Mouse (Mus musculus): ENCODE measurements at regions not wholly inside any gene's neighbourhood (a gene's known extent, or its start where the extent isn't known, plus 50 kb on each side); places are given as distances from the start of the nearest gene placed in this dataset.
A peak's percentile ranks its signal among the peaks of the same experiment; 100 is the strongest.

DNA sequence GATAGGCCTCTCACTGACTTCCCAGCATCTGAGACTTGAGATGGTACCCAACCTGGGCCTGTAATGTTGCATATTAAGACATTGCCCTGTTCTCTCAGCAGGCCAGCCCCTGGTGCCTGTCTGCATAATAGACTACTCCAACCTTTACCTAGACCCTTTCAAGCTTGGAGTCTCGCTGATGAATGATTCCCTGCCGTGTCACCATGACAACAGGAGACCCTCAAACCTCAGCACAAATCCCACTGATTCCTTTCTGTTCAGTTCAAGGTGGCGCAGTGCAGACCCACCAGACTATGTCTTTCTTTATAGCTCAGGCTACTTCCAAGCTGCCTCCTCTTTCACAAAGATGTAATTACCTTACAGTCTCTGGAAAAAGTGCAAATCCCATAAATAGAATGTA, 172.0 kb downstream of the Dcdc2c start:
- no peak for DNase-seq

DNA sequence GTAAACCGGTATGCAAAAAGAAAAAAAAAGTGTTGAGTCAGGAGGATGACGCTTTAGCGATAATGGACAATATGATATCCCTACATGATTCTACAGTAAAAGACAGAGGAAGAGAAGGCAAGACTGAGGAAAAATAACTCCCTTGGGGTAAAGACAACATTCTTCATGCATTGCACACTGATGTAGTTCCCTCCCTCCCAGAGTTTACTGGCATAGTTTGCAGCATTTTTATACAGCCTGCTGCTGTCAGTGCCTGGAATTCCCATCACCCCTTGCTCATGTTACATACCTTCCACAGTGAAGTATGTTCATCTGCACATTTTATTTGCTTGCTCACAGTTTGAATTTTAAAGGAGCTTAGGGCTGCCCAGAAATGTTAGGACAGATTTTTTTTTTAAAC, 174.2 kb downstream of the Dcdc2c start:
- no peak for DNase-seq

DNA sequence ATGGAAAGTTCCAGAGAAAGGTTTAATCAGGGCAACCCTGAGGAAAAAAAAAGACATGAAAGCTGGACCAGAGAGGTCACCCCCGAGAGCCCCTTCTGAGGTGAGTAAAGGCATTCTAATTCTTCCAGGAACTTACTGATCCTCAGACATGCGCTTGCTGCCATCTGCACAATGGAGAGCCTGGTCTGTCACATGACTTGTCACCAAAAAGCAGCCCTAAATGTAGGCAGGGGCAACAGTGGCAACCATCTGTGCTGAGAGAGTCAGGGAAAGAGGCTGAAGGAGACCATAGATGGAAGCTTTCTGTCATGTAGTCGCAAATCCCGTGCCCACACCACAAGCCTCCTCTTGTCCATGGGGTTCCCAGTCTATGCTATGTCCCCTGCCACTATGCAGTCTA, 174.8 kb downstream of the Dcdc2c start:
- DNase-seq, result no peak

GRCm38 (mm10) chr12:28376770-28377169, 175.4 kb downstream of the Dcdc2c start:
- DNase-seq, result no peak

GRCm38 (mm10) chr12:28365304-28365703, 186.9 kb downstream of the Dcdc2c start:
- no peak for DNase-seq

- DNase-seq, result no peak
These were observed 193.4 kb downstream of the Dcdc2c start for GRCm38 (mm10) chr12:28358737-28359333.

DNA sequence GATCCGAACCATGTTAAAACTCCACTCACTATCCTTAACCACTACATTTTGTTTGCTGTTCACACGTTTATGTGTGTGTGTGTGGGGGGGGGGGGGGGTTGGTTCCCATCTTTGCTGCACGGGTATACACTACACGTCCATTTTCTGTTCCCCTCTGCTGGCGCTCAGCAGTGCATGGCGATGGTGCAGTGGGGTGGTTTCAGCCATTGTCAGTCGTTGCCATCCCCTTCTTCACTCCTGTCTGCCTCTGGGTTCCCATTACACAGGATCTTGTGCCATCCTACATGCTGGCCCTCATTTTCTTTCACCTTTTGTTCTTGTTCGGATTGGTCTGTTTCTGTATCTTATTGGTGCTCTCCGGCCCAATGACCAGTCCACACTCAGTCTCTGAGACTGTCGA, 194.4 kb downstream of the Dcdc2c start:
- no peak for DNase-seq

- no peak for DNase-seq
These were observed 199.1 kb downstream of the Dcdc2c start for GRCm38 (mm10) chr12:28353140-28353539.

- no peak for DNase-seq
These were observed 199.6 kb downstream of the Dcdc2c start for GRCm38 (mm10) chr12:28352571-28352970.

- no peak for DNase-seq
These were observed 209.5 kb downstream of the Dcdc2c start for GRCm38 (mm10) chr12:28342735-28343134.

- DNase-seq, result no peak
These were observed 219.6 kb downstream of the Dcdc2c start for GRCm38 (mm10) chr12:28332591-28332990.

DNA sequence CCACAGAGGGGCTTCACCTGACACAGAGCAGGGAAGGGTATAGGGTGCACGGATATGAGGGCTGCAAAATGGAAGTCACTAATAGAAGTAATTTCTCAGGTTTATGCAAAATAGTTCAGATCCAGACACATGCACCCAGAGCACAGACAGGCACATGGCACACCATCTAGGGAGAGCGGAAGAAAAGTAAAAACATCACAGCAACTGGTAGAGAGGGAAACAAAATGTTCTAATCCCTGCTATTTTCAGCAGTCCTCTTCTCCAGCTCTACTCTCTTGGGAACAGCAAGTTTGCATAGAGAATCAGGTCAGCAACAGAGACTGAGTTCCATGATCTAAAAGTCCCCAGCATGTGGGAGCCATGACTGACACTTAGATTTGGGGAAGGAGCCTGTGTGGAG, 220.4 kb downstream of the Dcdc2c start:
- DNase-seq, result no peak

DNA sequence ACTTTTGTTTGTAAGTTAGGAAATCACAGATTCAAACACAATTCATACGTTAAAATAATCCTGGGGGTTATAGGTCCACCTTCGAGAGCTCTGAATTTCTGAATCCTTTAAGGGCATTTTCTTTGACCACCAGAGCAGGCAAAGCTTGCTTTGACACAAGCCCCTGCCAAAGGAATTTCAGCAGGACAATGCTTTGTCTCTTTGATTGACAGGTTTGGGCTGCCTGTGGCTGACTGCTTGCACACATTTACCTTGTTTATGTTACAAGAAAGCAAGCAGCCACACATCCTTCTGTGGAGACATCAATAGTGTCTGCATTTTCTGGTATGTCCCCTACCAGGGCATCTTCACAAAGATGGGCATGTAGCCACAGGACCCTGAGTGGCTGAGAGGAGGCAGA, 228.5 kb downstream of the Dcdc2c start:
- DNase-seq, result no peak

DNA sequence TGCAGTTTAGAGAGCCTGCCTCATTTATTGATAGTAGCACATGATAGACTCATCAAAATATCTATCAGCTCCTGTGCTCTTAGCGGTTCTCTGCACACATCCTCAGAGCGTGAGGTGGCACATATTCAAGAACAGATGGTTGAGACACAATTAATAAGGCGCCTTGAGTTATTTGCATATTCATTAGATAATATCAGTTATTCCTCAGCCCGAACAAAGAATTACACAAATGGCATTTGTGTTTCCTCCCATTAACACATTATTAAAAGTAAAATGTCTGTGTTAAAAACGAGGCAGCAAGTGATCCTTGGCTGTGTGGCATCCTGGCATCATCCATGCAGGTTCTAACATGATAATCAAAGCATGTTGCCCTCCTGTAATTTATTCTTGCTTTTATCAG, 243.0 kb downstream of the Dcdc2c start:
- DNase-seq, result no peak

DNA sequence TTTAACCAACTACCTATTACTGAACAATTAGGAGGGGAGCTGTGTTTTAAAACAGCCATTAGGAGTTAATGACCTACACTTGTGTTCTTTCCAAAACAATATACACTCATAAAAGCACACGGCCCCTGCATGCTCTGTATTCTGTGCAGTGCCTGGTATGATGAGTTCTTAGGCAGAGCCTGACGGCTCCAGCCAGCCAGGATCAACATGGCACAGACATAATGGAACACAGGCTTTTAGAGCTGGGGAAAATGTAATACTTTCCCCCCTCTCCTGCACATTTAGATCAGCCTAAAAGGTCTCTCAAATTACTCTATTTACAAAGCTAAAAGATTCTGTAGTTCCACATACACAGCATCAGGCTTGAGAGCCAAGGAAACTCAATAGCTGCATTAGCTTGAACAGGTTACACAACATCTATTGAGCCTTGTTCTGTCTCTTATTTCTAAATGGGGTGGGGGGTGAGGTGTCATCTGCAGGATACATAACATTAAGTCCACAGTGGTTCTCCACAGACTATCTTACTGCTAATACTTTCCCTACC, 250.1 kb downstream of the Dcdc2c start:
- DNase-seq, result no peak

DNA sequence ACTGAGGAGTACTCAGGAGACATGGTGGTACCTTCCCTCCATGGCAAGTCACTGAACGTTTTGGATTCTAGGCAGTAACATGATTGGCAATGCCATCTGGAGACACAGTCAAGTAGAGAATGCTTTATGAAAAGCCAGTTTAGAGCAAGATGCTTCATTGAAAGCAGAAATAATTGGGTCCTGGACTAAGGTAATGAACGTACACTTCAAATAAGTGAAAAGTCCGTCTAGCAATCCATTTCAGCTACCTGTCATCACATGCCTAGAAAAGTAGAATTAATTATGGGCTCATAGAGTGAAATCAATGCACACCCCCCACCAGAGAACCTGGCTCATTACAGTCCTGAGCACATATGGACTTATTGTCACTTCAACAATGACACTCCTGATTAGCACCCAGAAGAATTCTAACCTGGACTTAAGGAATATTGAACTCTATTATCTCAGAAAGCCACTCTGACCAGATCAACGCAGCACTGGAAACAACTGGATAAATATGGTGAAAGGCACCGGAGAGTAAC, 263.8 kb downstream of the Dcdc2c start:
- no peak for DNase-seq

- no peak for DNase-seq
These were observed 296.7 kb downstream of the Dcdc2c start for GRCm38 (mm10) chr12:28255524-28255923.

- DNase-seq, result peak; percentile 41 to 55
These were observed 301.7 kb downstream of the Dcdc2c start for GRCm38 (mm10) chr12:28250526-28250925.

DNA sequence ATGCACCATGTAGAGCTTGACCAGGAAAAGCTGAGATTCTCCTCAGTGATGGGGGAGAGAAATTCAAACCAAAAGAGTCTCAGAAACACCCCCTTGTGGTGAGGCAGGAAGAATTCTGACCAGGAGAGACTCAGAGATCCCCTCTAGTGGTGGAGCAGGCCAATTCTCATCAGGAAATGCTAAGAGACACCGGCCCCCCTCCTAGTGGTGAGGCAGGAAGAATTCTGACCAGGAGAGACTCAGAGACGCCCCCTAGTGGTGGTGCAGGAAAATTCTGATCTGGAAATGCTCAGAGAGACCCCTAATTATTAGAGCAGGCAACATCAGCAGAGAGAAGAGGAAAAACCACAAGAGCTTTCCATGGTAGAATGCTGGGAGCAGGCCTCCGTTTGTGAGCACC, 303.4 kb downstream of the Dcdc2c start:
- peak in 1 of 2 experiments; percentile 18 for DNase-seq

DNA sequence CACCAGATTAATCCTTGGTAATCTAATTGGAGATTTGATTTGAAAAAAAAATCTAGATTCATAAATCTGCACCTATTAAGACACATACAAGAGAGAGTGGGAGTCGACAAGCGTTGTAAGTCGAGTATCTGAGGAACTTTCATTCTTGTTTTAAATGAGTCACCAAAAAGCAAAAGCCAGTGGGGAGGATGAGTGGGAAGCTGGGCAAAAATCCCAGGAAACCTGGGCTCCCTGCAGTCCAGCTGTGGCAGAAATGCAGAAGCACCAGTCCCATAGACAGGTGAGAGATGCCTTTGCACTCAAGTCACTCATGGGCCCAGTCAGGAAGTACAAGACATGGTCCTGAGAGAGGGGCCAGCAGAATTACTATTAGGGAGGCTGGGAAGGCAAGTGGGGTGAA, 303.9 kb downstream of the Dcdc2c start:
- no peak for DNase-seq

- DNase-seq, result no peak
These were observed 314.2 kb downstream of the Dcdc2c start for GRCm38 (mm10) chr12:28238016-28238415.

DNA sequence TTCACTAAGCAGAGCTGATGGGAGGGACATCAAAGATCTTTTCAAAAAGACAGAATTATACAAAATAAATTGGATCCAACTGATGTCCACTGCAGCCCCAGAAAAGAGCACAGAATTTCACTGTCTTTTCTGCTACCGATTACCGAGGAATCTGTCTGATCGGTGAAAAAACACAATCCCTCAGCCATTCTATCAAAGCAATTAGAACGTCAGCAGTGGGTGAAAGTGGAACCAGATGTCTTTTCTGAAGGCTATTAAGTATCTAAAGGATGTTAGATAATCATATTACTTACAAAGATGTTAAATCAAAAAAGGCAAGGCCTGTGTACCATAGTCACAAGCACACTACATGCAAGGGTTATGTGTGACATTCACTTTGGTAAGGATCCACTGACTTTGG, 315.2 kb downstream of the Dcdc2c start:
- no peak for DNase-seq

GRCm38 (mm10) chr12:28202847-28203246, 349.4 kb downstream of the Dcdc2c start:
- DNase-seq, result no peak

GRCm38 (mm10) chr12:28186695-28187094, 365.5 kb downstream of the Dcdc2c start:
- DNase-seq, result no peak

DNA sequence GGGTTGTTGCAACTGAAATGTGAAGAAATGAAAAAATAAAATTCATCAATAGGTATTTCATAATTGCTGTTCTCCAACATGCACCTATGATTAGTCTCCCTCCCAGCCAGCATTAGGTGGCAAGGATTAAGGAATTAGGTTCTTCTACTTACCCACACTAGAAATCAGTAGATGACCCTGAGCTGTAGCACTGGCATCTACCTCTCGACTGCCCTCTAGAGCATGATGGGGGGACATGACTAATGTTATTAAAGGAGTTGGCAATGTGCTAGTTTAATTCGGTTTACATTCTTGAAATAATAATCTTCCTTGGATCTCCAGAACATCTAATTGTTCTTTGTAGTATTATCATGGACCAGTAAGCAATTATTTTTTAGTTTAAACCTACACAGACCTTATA, 370.9 kb downstream of the Dcdc2c start:
- DNase-seq, result no peak
